Mouse (Mus musculus) testis, adult 2 months (tissue): ENCODE results near the gene Adgrd1. TPM values are rescaled to one million over a fixed set of nuclear protein-coding genes. Genes with fewer than 3 reads are reported as not detected.

Experiments used
- H3K27ac ChIP-seq: fragments of 200-500 bp; 2 replicates; pipeline ENCODE4 v1.5.1; 2012; ENCODE audit warnings: low read depth, low read length; ENCODE audit not compliant: control insufficient read depth, insufficient read depth
- H3K27me3 ChIP-seq: fragments of 200-500 bp; 2 replicates; pipeline ENCODE4 v1.6.1; 2012; ENCODE audit warnings: mild to moderate bottlenecking, low read length, moderate library complexity; ENCODE audit not compliant: control insufficient read depth, insufficient read depth
- H3K36me3 ChIP-seq: fragments of 200-500 bp; 2 replicates; pipeline ENCODE4 v1.6.1; 2012; ENCODE audit warnings: mild to moderate bottlenecking, low read length; ENCODE audit not compliant: control insufficient read depth, insufficient read depth
- H3K4me1 ChIP-seq: fragments of 200-500 bp; 2 replicates; pipeline ENCODE4 v1.6.1; 2012; ENCODE audit warnings: low read length; ENCODE audit not compliant: control insufficient read depth, insufficient read depth
- H3K4me3 ChIP-seq: fragments of 200-500 bp; 2 replicates; pipeline ENCODE4 v1.5.1; 2012; ENCODE audit warnings: low read depth, mild to moderate bottlenecking, low read length, moderate library complexity, mixed read lengths; ENCODE audit not compliant: control insufficient read depth
- CTCF ChIP-seq: fragments of 200-500 bp; IDR thresholded peaks from 2 replicates; pipeline ENCODE4 v1.5.1; 2012; ENCODE audit warnings: low read depth, mild to moderate bottlenecking, inconsistent platforms, low read length, moderate library complexity; ENCODE audit not compliant: control insufficient read depth, insufficient read depth, insufficient replicate concordance
- POLR2A ChIP-seq: fragments of 200-500 bp; IDR thresholded peaks from 2 replicates; pipeline ENCODE4 v1.6.1; 2012; ENCODE audit warnings: low read depth, mild to moderate bottlenecking, inconsistent platforms, low read length, moderate library complexity; ENCODE audit not compliant: control insufficient read depth
- polyA plus RNA-seq: library from polyadenylated mRNA; depleted of rRNA; stranded (reverse); fragments of >200 nt; gene quantifications from 2 replicates; pipeline ENCODE4 v1.2.3, GENCODE M21; 2012

Gene Adgrd1
- polyA plus RNA-seq, 1 experiment: 1.3 TPM

- H3K4me1 ChIP-seq: peaks cover 26% of the 10 kb centered on the region
- no peaks in the 10 kb centered on the region for H3K27me3 ChIP-seq
- H3K4me3 ChIP-seq: peak overlapping the region; percentile 12
- no peak overlapping the region for H3K27ac ChIP-seq
- H3K36me3 ChIP-seq: no peaks in the 10 kb centered on the region
- TF ChIP-seq POLR2A (no peak), CTCF (peak; percentile 86)
These were observed 33.3 kb upstream of the Adgrd1 start for GRCm38 (mm10) chr5:129063037-129063791.

GRCm38 (mm10) chr5:129063792-129064087, 32.8 kb upstream of the Adgrd1 start:
- H3K4me3 ChIP-seq: peak overlapping the region; percentile 12
- no peak overlapping the region for H3K27ac ChIP-seq
- peaks cover 26% of the 10 kb centered on the region for H3K4me1 ChIP-seq
- H3K36me3 ChIP-seq: no peaks in the 10 kb centered on the region
- H3K27me3 ChIP-seq: no peaks in the 10 kb centered on the region
- TF ChIP-seq CTCF (no peak), POLR2A (no peak)

- Histone ChIP-seq H3K4me3 (no peak overlapping the region), H3K4me1 (peaks cover 26% of the 10 kb centered on the region), H3K36me3 (no peaks in the 10 kb centered on the region), H3K27ac (no peak overlapping the region), H3K27me3 (no peaks in the 10 kb centered on the region)
- no peak for TF ChIP-seq CTCF
- TF ChIP-seq POLR2A: no peak
These were observed 32.4 kb upstream of the Adgrd1 start for GRCm38 (mm10) chr5:129064186-129064585.

GRCm38 (mm10) chr5:129065301-129065700, 31.2 kb upstream of the Adgrd1 start:
- Histone ChIP-seq H3K27ac (no peak overlapping the region), H3K4me3 (peak overlapping the region; percentile 32), H3K27me3 (no peaks in the 10 kb centered on the region), H3K36me3 (no peaks in the 10 kb centered on the region), H3K4me1 (peaks cover 26% of the 10 kb centered on the region)
- TF ChIP-seq POLR2A (no peak), CTCF (no peak)

- Histone ChIP-seq H3K27ac (no peak overlapping the region), H3K36me3 (no peaks in the 10 kb centered on the region), H3K4me3 (no peak overlapping the region)
These were observed 30.6 kb upstream of the Adgrd1 start for GRCm38 (mm10) chr5:129065946-129066345.

GRCm38 (mm10) chr5:129066541-129067230, 29.9 kb upstream of the Adgrd1 start:
- H3K4me1 ChIP-seq: peaks cover 26% of the 10 kb centered on the region
- no peaks in the 10 kb centered on the region for H3K27me3 ChIP-seq
- H3K27ac ChIP-seq: no peak overlapping the region
- TF ChIP-seq CTCF (no peak), POLR2A (no peak)
- H3K36me3 ChIP-seq: no peaks in the 10 kb centered on the region
- H3K4me3 ChIP-seq: no peak overlapping the region

More at GRCm38 (mm10) chr5:129065946-129066345, 30.6 kb upstream of the Adgrd1 start:
- Histone ChIP-seq H3K4me1 (peaks cover 26% of the 10 kb centered on the region), H3K27me3 (no peaks in the 10 kb centered on the region)
- TF ChIP-seq CTCF (no peak), POLR2A (no peak)

GRCm38 (mm10) chr5:129067231-129067834, 29.2 kb upstream of the Adgrd1 start:
- H3K4me3 ChIP-seq: no peak overlapping the region
- H3K27ac ChIP-seq: no peak overlapping the region

More at GRCm38 (mm10) chr5:129067231-129067834, 29.2 kb upstream of the Adgrd1 start:
- TF ChIP-seq POLR2A: no peak
- TF ChIP-seq CTCF: no peak
- H3K27me3 ChIP-seq: no peaks in the 10 kb centered on the region
- H3K36me3 ChIP-seq: no peaks in the 10 kb centered on the region
- peaks cover 26% of the 10 kb centered on the region for H3K4me1 ChIP-seq
